Mouse (Mus musculus): ENCODE results near the gene Gm7075. TPM values are rescaled to one million over a fixed set of nuclear protein-coding genes. Genes with fewer than 3 reads are reported as not detected.

Gm7075 gene
- polyA plus RNA-seq, 1 experiment: not detected

- H3K27ac ChIP-seq (ENCODE audit: insufficient read depth, low read depth, low read length): no peak overlapping the region
- H3K4me3 ChIP-seq (ENCODE audit: insufficient read depth, low read depth, low read length): no peak overlapping the region
- no peak for TF ChIP-seq POLR2A (IDR thresholded peaks at IDR 0.05; ENCODE audit: insufficient read depth, low read depth, low read length)
- no peak for TF ChIP-seq CTCF (IDR thresholded peaks at IDR 0.05; ENCODE audit: insufficient read depth, low read depth, low read length)
- H3K4me1 ChIP-seq (ENCODE audit: control insufficient read depth, insufficient read depth, low read length): no peaks in the 10 kb centered on the region
These were observed 17.2 kb upstream of the Gm7075 start for GRCm38 (mm10) chr10:63438736-63439262.

- WGBS: 78% methylated on average over 2 of the region's 2 CpGs
- Histone ChIP-seq H3K4me3 (ENCODE audit: insufficient read depth, low read depth, low read length) (no peak overlapping the region), H3K27ac (ENCODE audit: insufficient read depth, low read depth, low read length) (no peak overlapping the region), H3K4me1 (ENCODE audit: control insufficient read depth, insufficient read depth, low read length) (no peaks in the 10 kb centered on the region)
- TF ChIP-seq CTCF (IDR thresholded peaks at IDR 0.05; ENCODE audit: insufficient read depth, low read depth, low read length): no peak
- no peak for TF ChIP-seq POLR2A (IDR thresholded peaks at IDR 0.05; ENCODE audit: insufficient read depth, low read depth, low read length)
These were observed 11.3 kb upstream of the Gm7075 start for GRCm38 (mm10) chr10:63432887-63433286.

- Histone ChIP-seq H3K4me3 (ENCODE audit: insufficient read depth, low read depth, low read length) (no peak overlapping the region), H3K27ac (ENCODE audit: insufficient read depth, low read depth, low read length) (no peak overlapping the region), H3K4me1 (ENCODE audit: control insufficient read depth, insufficient read depth, low read length) (no peaks in the 10 kb centered on the region)
- no peak for TF ChIP-seq POLR2A (IDR thresholded peaks at IDR 0.05; ENCODE audit: insufficient read depth, low read depth, low read length)
- WGBS: 89% methylated on average over 8 of the region's 8 CpGs
These were observed 10.5 kb upstream of the Gm7075 start for GRCm38 (mm10) chr10:63432099-63432498.

- H3K4me1 ChIP-seq (ENCODE audit: control insufficient read depth, insufficient read depth, low read length): no peaks in the 10 kb centered on the region
- no peak for TF ChIP-seq POLR2A (IDR thresholded peaks at IDR 0.05; ENCODE audit: insufficient read depth, low read depth, low read length)
- TF ChIP-seq CTCF (IDR thresholded peaks at IDR 0.05; ENCODE audit: insufficient read depth, low read depth, low read length): no peak
- H3K27ac ChIP-seq (ENCODE audit: insufficient read depth, low read depth, low read length): no peak overlapping the region
- 90% methylated on average over 7 of the region's 7 CpGs for WGBS
- H3K4me3 ChIP-seq (ENCODE audit: insufficient read depth, low read depth, low read length): no peak overlapping the region
These were observed 9.7 kb upstream of the Gm7075 start for GRCm38 (mm10) chr10:63431221-63431736.

- under 1% methylated on average over 55 of the region's 55 CpGs for WGBS
- Histone ChIP-seq H3K27ac (ENCODE audit: insufficient read depth, low read depth, low read length) (peak within 1 kb of the TSS; percentile 5; the same call in 1 of the 2 replicates), H3K4me1 (ENCODE audit: control insufficient read depth, insufficient read depth, low read length) (no peaks in the 10 kb centered on the region), H3K4me3 (ENCODE audit: insufficient read depth, low read depth, low read length) (peak within 1 kb of the TSS; percentile 78)
- TF ChIP-seq POLR2A (IDR thresholded peaks at IDR 0.05; ENCODE audit: insufficient read depth, low read depth, low read length) (no peak), CTCF (IDR thresholded peaks at IDR 0.05; ENCODE audit: insufficient read depth, low read depth, low read length) (no peak)
These were observed 8.3 kb upstream of the Gm7075 start, which contains the start of gene Ctnna3 for GRCm38 (mm10) chr10:63429785-63430305. Ctnna3 (plus strand) TSS chr10:63430098.

- under 1% methylated on average over 34 of the region's 34 CpGs for WGBS
- H3K4me3 ChIP-seq (ENCODE audit: insufficient read depth, low read depth, low read length): peak overlapping the region; percentile 78
- TF ChIP-seq CTCF (IDR thresholded peaks at IDR 0.05; ENCODE audit: insufficient read depth, low read depth, low read length) (0 out of 2 replicates have a peak, but pooled peaks have one; percentile 14), POLR2A (IDR thresholded peaks at IDR 0.05; ENCODE audit: insufficient read depth, low read depth, low read length) (no peak; the same call in 1 of the 2 replicates)
- H3K4me1 ChIP-seq (ENCODE audit: control insufficient read depth, insufficient read depth, low read length): no peaks in the 10 kb centered on the region
- H3K27ac ChIP-seq (ENCODE audit: insufficient read depth, low read depth, low read length): peak overlapping the region; percentile 5; the same call in 1 of the 2 replicates
These were observed 7.8 kb upstream of the Gm7075 start for GRCm38 (mm10) chr10:63429380-63429779.

- TF ChIP-seq CTCF (IDR thresholded peaks at IDR 0.05; ENCODE audit: insufficient read depth, low read depth, low read length): no peak
- no peak for TF ChIP-seq POLR2A (IDR thresholded peaks at IDR 0.05; ENCODE audit: insufficient read depth, low read depth, low read length)
- Histone ChIP-seq H3K4me1 (ENCODE audit: control insufficient read depth, insufficient read depth, low read length) (no peaks in the 10 kb centered on the region), H3K4me3 (ENCODE audit: insufficient read depth, low read depth, low read length) (peak overlapping the region; percentile 44), H3K27ac (ENCODE audit: insufficient read depth, low read depth, low read length) (no peak overlapping the region)
- WGBS: 2% methylated on average over 11 of the region's 11 CpGs
These were observed 7.4 kb upstream of the Gm7075 start for GRCm38 (mm10) chr10:63429023-63429340.

GRCm38 (mm10) chr10:63428243-63429022 lies 6.8 kb upstream of the Gm7075 start:
- H3K4me3 ChIP-seq (ENCODE audit: insufficient read depth, low read depth, low read length): peak overlapping the region; percentile 44
- no peaks in the 10 kb centered on the region for H3K4me1 ChIP-seq (ENCODE audit: control insufficient read depth, insufficient read depth, low read length)
- no peak for TF ChIP-seq CTCF (IDR thresholded peaks at IDR 0.05; ENCODE audit: insufficient read depth, low read depth, low read length)
- no peak for TF ChIP-seq POLR2A (IDR thresholded peaks at IDR 0.05; ENCODE audit: insufficient read depth, low read depth, low read length)
- no peak overlapping the region for H3K27ac ChIP-seq (ENCODE audit: insufficient read depth, low read depth, low read length)
- 18% methylated on average over 19 of the region's 19 CpGs for WGBS

GRCm38 (mm10) chr10:63427146-63427545 lies 5.6 kb upstream of the Gm7075 start:
- Histone ChIP-seq H3K27ac (ENCODE audit: insufficient read depth, low read depth, low read length) (no peak overlapping the region), H3K4me1 (ENCODE audit: control insufficient read depth, insufficient read depth, low read length) (no peaks in the 10 kb centered on the region), H3K4me3 (ENCODE audit: insufficient read depth, low read depth, low read length) (no peak overlapping the region)
- TF ChIP-seq CTCF (IDR thresholded peaks at IDR 0.05; ENCODE audit: insufficient read depth, low read depth, low read length) (no peak), POLR2A (IDR thresholded peaks at IDR 0.05; ENCODE audit: insufficient read depth, low read depth, low read length) (no peak)
- 85% methylated on average over 8 of the region's 8 CpGs for WGBS

Data from olfactory bulb, adult 2 months (tissue).